Mouse (Mus musculus): Measurements from ENCODE around the gene Stap2.

- TF ChIP-seq MYOD1 (IDR thresholded peaks at IDR 0.05; ENCODE audit: control insufficient read depth in 1 of 3, insufficient read length in 2 of 3, low read depth in 2 of 3) = no peak
- TF ChIP-seq POLR2A (IDR thresholded peaks at IDR 0.05; ENCODE audit: insufficient read length, low read depth) = no peak
- no peak for TF ChIP-seq USF1 (IDR thresholded peaks at IDR 0.05; ENCODE audit: low read depth)
- TF ChIP-seq POLR2AphosphoS2 (IDR thresholded peaks at IDR 0.05; ENCODE audit: insufficient read length, low read depth) = no peak
- no peak for TF ChIP-seq MAX (IDR thresholded peaks at IDR 0.05; ENCODE audit: low read depth)
- no peak for TF ChIP-seq REST (IDR thresholded peaks at IDR 0.05; ENCODE audit: insufficient read depth, insufficient read length)
These were observed 33.3 kb upstream of the Stap2 start for GRCm38 (mm10) chr17:56038583-56039261.
